In genomic region chr5:99717917-99718316, GRCm38 (mm10) we compare ENCODE assay signal across 15 mouse cellular contexts.
"Had no signal": no experiment of that assay in that cellular context is flagged by ENCODE, and none has a peak within 500 bp of the region (broad histone marks: within the 10 kb centered on the region; RNA-seq: fewer than 3 reads in every experiment).

No protein-coding gene starts in this region.

- DNase-seq: lung, embryonic 14.5 days; lung, postnatal 4 days; midbrain, embryonic 14.5 days; retina, postnatal 1 day; right cerebral cortex, adult 18-20 months; right cerebral cortex, postnatal 25 days; right cerebral cortex, postnatal 4 days; spleen, adult 18-20 months; thymus, adult 18-20 months; thymus, postnatal 14 days; thymus, postnatal 36 days had no signal

- H3K4me3 ChIP-seq: midbrain, embryonic 10.5 days; myocyte; neural tube, embryonic 12.5 days had no signal

- H3K27ac ChIP-seq: liver, embryonic 14.5 days; midbrain, embryonic 10.5 days; neural tube, embryonic 12.5 days had no signal

- H3K9me3 ChIP-seq: midbrain, embryonic 10.5 days; neural tube, embryonic 12.5 days had no signal

- H3K27me3 ChIP-seq: neural tube, embryonic 12.5 days had no signal

- H3K9ac ChIP-seq: liver, embryonic 14.5 days; lung, embryonic 14.5 days; neural tube, embryonic 12.5 days had no signal

- H3K4me2 ChIP-seq: lung, embryonic 14.5 days; neural tube, embryonic 12.5 days had no signal

- H3K36me3 ChIP-seq: midbrain, embryonic 10.5 days; neural tube, embryonic 12.5 days had no signal
